Mouse (Mus musculus) kidney, postnatal 0 days (tissue): ENCODE data around the gene Dusp7. TPM values are rescaled to one million over a fixed set of nuclear protein-coding genes. Genes with fewer than 3 reads are reported as not detected.

Experiments
- ATAC-seq: fragments of 200-750 bp; cut with Nextera tagmentation; replicated peaks from 2 replicates; pipeline ENCODE4 v1.8.0; 2017; ENCODE audit warnings: low read depth, moderate number of reproducible peaks, moderate TSS enrichment, moderate library complexity; ENCODE audit not compliant: low FRiP score
- DNase-seq: peaks from one replicate; pipeline ENCODE4 v3.0.0-alpha.2; 2016; ENCODE audit warnings: low spot score
- H3K27ac ChIP-seq: fragments of 300-500 bp; sonication (generic); 2 replicates; pipeline ENCODE4 v1.5.1; 2014; ENCODE audit warnings: mild to moderate bottlenecking
- H3K27me3 ChIP-seq: fragments of 300-500 bp; sonication (generic); 2 replicates; pipeline ENCODE4 v1.6.1; 2014; ENCODE audit warnings: low read length, mixed read lengths; ENCODE audit not compliant: insufficient read depth
- H3K36me3 ChIP-seq: fragments of 300-500 bp; sonication (generic); 2 replicates; pipeline ENCODE4 v1.6.1; 2014; ENCODE audit warnings: low read length, mixed read lengths; ENCODE audit not compliant: insufficient read depth
- H3K4me1 ChIP-seq: fragments of 300-500 bp; sonication (generic); replicated peaks from 2 replicates; pipeline ENCODE4 v1.6.1; 2014; ENCODE audit warnings: antibody characterized with exemption, low read length, mixed read lengths; ENCODE audit not compliant: insufficient read depth
- H3K4me2 ChIP-seq: fragments of 300-500 bp; sonication (generic); 2 replicates; pipeline ENCODE4 v1.6.1; 2014; ENCODE audit warnings: mild to moderate bottlenecking, low read length, moderate library complexity, mixed read lengths
- H3K4me3 ChIP-seq: fragments of 300-500 bp; sonication (generic); replicated peaks from 2 replicates; pipeline ENCODE4 v1.5.1; 2014; ENCODE audit warnings: low read depth, low read length
- H3K9ac ChIP-seq: fragments of 300-500 bp; sonication (generic); 2 replicates; pipeline ENCODE4 v1.6.1; 2014; ENCODE audit warnings: low read depth, low read length
- H3K9me3 ChIP-seq: fragments of 300-500 bp; sonication (generic); replicated peaks from 2 replicates; pipeline ENCODE4 v1.6.1; 2016; ENCODE audit warnings: low read length, inconsistent platforms, mixed read lengths
- CTCF ChIP-seq: IDR thresholded peaks from 2 replicates; pipeline ENCODE4 v1.5.1; 2016; ENCODE audit warnings: antibody characterized with exemption, low read depth, mild to moderate bottlenecking, moderate library complexity
- WGBS: fragments of 180-500 bp; shearing (Covaris S2); extraction: QIAGEN DNeasy Blood & Tissue Kit; methylation state at CpG from one replicate; pipeline ENCODE4 v1.1.7; 2014; 5-methylcytosine and 5-hydroxymethylcytosine counted together
- polyA plus RNA-seq: library from polyadenylated mRNA; unstranded; fragments of >200 nt; fragmentation: Nextera tagmentation; extraction: Ambion mirVana; gene quantifications from 2 replicates; pipeline ENCODE4 v1.2.1, GENCODE M21; 2015

Gene Dusp7
- polyA plus RNA-seq, 1 experiment from 2014 or later, result 15.8 TPM

DNA sequence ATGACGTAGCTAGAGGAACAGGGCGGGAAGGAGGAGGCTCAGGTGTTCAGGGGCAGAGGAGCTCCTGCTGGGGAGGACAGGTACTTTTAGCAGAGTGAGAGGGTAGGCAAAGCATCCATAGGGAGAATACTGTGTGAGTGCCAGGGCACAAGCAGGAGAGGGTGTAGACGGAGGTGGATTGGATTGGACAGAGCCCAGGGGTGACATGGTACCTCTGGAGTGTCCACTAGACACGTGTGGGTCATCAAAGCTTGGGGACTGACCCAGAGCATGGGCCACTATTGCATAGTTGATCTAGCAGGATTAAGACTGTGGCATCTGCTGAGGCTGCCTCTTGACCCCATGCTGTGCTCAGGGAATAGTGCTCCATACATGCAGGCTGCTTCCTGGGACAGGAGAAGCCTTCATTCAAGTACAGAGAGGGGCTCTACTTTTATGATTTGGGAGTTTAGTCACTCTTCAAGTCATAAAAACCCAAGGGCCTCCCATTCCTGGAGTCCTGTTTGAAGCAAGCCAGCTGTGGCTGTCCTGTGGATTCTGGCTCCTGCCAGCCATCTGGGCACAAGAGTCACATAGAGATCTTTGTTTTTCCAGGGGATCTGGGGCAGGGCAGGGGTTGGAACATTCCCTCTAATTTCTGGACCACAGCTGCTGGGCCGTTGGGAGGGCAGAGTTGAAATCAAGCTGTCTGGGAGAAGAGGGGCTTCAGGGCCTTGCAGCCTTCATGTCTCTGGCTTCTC, 39.5 kb upstream of the Dusp7 start:
- Histone ChIP-seq H3K9me3 (no peaks in the 10 kb centered on the region), H3K36me3 (no peaks in the 10 kb centered on the region), H3K9ac (no peak overlapping the region), H3K4me1 (peaks cover 7% of the 10 kb centered on the region; the same call in 1 of the 2 replicates), H3K27me3 (no peaks in the 10 kb centered on the region), H3K27ac (peak overlapping the region; percentile 31; the same call in 1 of the 2 replicates), H3K4me3 (no peak overlapping the region), H3K4me2 (no peak overlapping the region)
- ATAC-seq (0 out of 2 replicates have a peak, but pooled peaks have one; percentile 44), DNase-seq (peak; percentile 65)
- TF ChIP-seq CTCF, result no peak
- WGBS, result 39% methylated on average over 5 of the region's 5 CpGs

GRCm38 (mm10) chr9:106332746-106333145, 35.7 kb upstream of the Dusp7 start:
- no peaks in the 10 kb centered on the region for H3K9me3 ChIP-seq
- H3K27ac ChIP-seq, result no peak overlapping the region
- TF ChIP-seq CTCF, result no peak
- no peaks in the 10 kb centered on the region for H3K27me3 ChIP-seq
- DNase-seq (no peak), ATAC-seq (no peak)
- peaks cover 7% of the 10 kb centered on the region; the same call in 1 of the 2 replicates for H3K4me1 ChIP-seq
- no peaks in the 10 kb centered on the region for H3K36me3 ChIP-seq
- 54% methylated on average over 3 of the region's 3 CpGs for WGBS
- no peak overlapping the region for H3K9ac ChIP-seq
- H3K4me2 ChIP-seq, result no peak overlapping the region
- H3K4me3 ChIP-seq, result no peak overlapping the region

GRCm38 (mm10) chr9:106337620-106338019, 30.8 kb upstream of the Dusp7 start:
- no peak for DNase-seq
- no peaks in the 10 kb centered on the region for H3K9me3 ChIP-seq
- 0 out of 2 replicates have a peak overlapping the region, but pooled peaks have one; percentile 33 for H3K27ac ChIP-seq
- no peak overlapping the region for H3K4me3 ChIP-seq
- H3K36me3 ChIP-seq, result no peaks in the 10 kb centered on the region
- no peaks in the 10 kb centered on the region for H3K27me3 ChIP-seq
- H3K4me1 ChIP-seq, result peaks cover 24% of the 10 kb centered on the region
- 72% methylated on average over 9 of the region's 9 CpGs for WGBS
- TF ChIP-seq CTCF, result no peak
- no peak for ATAC-seq
- no peak overlapping the region for H3K9ac ChIP-seq
- H3K4me2 ChIP-seq, result no peak overlapping the region

GRCm38 (mm10) chr9:106338462-106339172, 29.8 kb upstream of the Dusp7 start:
- Histone ChIP-seq H3K9ac (no peak overlapping the region), H3K36me3 (no peaks in the 10 kb centered on the region), H3K4me1 (peaks cover 24% of the 10 kb centered on the region), H3K4me2 (no peak overlapping the region), H3K4me3 (no peak overlapping the region), H3K27ac (no peak overlapping the region), H3K27me3 (no peaks in the 10 kb centered on the region), H3K9me3 (no peaks in the 10 kb centered on the region)
- no peak for TF ChIP-seq CTCF
- DNase-seq (peak; percentile 35), ATAC-seq (no peak)
- 29% methylated on average over 10 of the region's 10 CpGs for WGBS

GRCm38 (mm10) chr9:106339173-106339558, 29.3 kb upstream of the Dusp7 start:
- no peak for DNase-seq
- Histone ChIP-seq H3K4me1 (peaks cover 24% of the 10 kb centered on the region), H3K27ac (no peak overlapping the region), H3K4me3 (no peak overlapping the region), H3K36me3 (no peaks in the 10 kb centered on the region), H3K27me3 (no peaks in the 10 kb centered on the region), H3K9me3 (no peaks in the 10 kb centered on the region), H3K9ac (no peak overlapping the region), H3K4me2 (no peak overlapping the region)
- no peak for TF ChIP-seq CTCF
- ATAC-seq, result no peak
- WGBS, result 74% methylated on average over 6 of the region's 6 CpGs

DNA sequence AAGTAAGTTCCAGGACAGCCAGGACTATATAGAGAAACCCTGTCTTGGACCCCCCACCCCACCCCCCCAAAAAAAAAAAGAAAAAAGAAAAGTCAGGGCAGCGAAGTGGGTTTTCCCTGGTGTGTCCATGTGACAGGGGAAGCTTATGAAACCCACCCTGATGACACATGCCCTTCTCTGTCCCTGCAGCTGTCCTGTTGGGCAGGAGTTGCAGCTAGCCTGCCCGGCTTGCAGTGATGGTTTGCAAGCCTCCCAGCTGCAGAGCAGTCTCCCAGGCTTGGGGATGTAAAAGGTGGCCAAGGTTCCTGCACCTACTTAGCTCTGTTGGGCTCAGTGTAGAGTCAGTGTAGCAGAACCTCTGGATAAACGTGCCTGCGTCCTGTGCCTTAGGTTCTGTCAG, 28.7 kb upstream of the Dusp7 start:
- no peak for TF ChIP-seq CTCF
- DNase-seq (no peak), ATAC-seq (no peak)
- Histone ChIP-seq H3K36me3 (no peaks in the 10 kb centered on the region), H3K4me2 (no peak overlapping the region), H3K27ac (no peak overlapping the region), H3K9me3 (no peaks in the 10 kb centered on the region), H3K9ac (no peak overlapping the region), H3K4me3 (no peak overlapping the region), H3K27me3 (no peaks in the 10 kb centered on the region), H3K4me1 (peaks cover 24% of the 10 kb centered on the region)
- WGBS, result 83% methylated on average over 4 of the region's 4 CpGs
